Mouse (Mus musculus): ENCODE results near the gene Golgb1.

DNA sequence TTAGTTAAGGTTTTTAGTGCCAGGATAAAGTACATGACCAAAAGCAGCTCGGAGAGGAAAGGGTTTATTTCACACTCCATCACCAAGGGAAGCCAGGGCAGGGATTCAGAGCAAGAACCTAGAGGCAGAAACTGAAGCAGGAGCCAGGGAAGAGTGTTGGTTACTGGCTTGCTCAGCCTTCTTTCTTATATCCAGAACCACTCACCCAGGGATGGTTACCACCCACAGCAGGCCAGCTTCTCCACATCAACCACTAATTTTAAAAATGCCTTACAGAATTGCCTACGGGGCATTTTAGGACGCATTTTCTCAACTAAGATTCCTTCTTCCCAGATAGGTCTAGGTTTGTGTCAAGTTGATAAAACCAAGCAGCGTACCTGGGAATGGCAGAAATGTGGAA, 88.5 kb downstream of the Golgb1 start:
- no peak for TF ChIP-seq CTCF (IDR thresholded peaks at IDR 0.05; ENCODE audit: low read depth, low read length)
- TF ChIP-seq POLR2AphosphoS5 (IDR thresholded peaks at IDR 0.05; ENCODE audit: insufficient replicate concordance, low read depth, low read length): no peak
- no peak for TF ChIP-seq GATA1 (IDR thresholded peaks at IDR 0.05; ENCODE audit: borderline replicate concordance, low read length)
- TF ChIP-seq TAL1 (conservative IDR thresholded peaks at IDR 0.05; ENCODE audit: low read depth, low read length): no peak
